Mouse (Mus musculus) layer of hippocampus, adult 8-10 months (tissue): Measurements from ENCODE around the gene Repin1. TPM values are rescaled to one million over a fixed set of nuclear protein-coding genes. Genes with fewer than 3 reads are reported as not detected.

Experiments used
- DNase-seq, 2 experiments: peaks; one replicate each; pipeline ENCODE4 v3.0.0; 2022; ENCODE audit warnings: low spot score in 2 of 2
- total RNA-seq, 4 experiments: library from RNA; stranded (reverse); gene quantifications; 2 replicates each; pipeline ENCODE4 v1.2.4; 2022

The Repin1 gene
- 10 to 100 TPM; 46.3 to 57.9 (median 53.6) TPM for total RNA-seq

DNA sequence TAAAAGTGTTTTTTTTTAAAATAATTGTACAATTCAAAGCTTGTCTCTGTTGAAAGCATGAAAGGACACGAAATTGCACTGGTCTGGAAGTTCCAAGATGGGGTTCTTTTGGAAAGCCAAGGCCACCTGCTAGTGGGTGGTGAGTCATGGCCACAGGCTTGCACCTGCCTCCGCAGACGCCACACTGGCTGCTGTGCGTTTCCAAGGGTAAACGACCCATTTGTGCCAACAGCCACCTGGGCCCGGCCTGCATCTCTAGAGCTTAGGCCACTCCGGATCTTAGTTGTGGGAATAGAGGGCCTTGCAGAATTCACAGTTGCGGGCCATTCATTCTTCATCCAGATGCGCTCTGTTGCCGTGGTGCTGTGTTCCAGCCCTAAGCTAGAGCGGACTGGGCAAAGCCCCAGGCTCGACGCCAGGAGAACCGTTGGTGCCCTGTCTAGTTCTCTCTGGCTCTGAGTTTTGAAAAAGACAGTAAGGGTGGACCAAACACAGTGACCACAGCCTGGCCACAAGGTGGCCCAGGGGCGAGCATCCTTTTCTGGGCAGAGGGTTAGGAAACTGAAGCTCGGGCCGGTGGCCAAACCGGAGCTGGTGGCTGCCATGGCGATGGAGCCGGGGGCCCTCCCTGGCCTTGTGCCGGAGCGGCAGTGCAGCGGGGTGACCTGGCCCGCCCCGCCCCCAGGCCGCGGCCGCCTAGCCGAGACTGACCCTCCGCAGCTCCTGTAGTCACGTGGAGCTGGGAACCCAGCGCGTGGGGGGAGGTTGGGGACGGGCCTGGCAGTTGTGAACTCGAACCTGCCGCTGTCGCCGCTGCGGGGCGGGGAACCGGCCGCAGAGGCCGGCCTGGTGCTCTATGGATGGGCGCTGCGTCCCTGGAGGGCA, at the start of gene Repin1, which contains the start of gene Gm44965:
Gene Repin1 (plus strand): TSS at position 726 of the 885 bp plus-strand sequence.
Gene Gm44965 (plus strand): TSS at position 784 of the 885 bp plus-strand sequence.
- peak; percentile 87 to 90 for DNase-seq

DNA sequence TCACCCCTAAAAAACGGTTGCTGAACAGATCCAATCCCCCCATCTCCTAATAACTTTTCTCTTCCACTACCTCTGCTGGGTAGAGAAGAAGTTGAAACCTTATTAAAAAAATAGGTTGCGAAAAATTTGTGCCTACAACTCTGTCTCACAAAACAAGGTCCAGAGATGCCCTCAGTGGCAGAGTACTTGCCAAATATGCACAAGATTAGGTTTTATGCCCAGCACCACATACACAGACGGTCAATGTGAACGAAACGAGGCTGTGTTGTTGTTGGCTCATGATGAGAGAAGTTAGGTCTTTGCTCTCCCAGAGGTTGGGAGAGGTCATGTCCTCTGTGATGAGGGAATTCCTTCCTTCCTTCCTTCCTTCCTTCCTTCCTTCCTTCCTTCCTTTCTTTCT, 48.4 kb upstream of the Repin1 start:
- DNase-seq: no peak

DNA sequence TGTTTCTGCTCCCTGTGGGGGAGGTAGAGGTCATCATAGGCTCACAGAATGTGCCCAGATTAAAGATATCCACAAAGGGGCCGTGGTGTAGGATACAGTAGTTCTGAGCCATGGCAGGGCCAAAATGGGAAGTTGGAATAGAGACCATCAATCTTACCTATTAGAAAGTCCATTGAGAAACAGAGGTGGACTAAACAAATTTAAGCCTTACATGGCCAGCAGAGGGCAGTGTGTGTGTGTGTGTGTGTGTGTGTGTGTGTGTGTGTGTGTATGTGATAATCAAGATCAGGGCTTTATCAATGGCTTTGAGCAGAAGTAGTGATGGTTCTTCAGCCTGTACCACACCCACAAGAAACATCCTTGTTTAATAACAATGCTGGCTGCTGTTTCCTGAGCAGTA, 47.4 kb upstream of the Repin1 start:
- no peak for DNase-seq

DNA sequence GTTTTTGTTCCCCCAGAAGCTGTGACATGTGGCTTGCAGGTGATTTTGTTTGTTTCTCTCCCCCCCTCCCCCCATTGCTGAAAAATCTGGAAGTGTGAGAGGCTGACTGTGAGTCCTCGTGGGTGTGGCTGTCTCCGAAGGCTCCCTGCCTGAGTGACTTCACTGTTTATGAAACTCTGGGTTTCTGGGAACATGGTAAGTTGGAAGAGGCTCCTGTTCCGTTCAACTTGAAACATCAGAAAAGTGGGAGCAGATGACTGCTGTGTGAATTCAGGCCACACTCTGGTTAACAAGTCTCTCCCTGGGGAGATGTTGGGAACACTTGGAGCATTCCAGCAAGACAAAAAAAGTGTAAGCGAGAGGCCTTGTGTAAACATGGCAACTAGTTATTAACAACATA, 46.8 kb upstream of the Repin1 start:
- no peak for DNase-seq

DNA sequence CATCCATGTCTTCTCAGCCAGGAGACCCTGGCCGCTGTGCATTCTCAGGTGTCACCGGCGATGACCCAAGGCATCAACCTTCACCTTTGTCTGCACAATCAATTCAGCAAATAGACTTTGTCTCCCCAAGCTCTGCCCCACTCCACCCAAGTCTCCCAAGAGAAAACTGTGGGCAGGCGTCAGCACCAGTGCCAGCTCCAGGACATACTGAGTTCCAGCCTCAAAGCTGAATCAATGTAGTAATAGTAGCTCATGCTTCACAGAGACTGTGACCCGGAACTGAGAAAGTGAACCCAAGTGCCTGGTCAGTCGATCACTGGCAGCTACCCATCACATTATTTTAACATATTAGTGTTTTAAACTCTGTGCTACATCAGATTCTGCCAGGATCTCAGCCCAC, 45.4 kb upstream of the Repin1 start:
- DNase-seq: no peak

DNA sequence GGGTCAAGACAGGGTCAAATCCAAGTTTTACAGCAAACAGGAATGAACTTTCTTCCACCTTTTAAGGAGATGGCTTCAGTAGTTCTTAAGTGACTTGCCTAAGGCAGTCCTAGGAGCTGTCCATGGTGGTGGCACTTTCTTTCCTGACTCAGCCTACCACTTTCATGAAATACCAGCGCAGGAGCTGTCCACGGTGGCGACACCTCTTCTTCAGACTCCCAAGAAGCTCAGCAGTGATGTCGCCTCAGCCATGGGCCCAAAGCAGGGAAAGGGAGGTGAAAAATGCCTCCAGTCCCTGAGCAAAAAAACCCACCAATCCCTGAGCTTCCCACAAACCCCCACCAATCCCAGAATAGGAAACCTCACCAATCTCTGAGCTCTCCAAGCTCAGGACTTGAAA, 40.8 kb upstream of the Repin1 start:
- DNase-seq: no peak

DNA sequence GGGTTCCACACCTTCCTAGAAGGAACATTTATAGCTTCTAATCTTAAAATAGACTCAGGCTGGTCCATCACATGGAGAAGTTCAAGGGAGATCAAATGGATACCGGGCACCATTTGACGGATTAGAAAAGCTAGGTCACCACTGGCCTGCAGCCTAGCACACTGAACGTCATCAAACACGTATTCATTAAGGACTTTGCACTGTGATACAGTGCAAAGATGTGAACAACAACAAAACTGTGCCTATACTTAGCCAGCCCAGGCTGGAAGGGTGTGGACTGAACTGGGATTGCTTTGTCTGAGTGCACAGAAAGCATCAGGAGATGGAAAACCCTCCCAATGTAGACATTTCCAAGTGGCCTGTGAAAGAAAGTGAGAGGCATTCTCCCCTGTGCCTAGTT, 39.9 kb upstream of the Repin1 start:
- no peak for DNase-seq

DNA sequence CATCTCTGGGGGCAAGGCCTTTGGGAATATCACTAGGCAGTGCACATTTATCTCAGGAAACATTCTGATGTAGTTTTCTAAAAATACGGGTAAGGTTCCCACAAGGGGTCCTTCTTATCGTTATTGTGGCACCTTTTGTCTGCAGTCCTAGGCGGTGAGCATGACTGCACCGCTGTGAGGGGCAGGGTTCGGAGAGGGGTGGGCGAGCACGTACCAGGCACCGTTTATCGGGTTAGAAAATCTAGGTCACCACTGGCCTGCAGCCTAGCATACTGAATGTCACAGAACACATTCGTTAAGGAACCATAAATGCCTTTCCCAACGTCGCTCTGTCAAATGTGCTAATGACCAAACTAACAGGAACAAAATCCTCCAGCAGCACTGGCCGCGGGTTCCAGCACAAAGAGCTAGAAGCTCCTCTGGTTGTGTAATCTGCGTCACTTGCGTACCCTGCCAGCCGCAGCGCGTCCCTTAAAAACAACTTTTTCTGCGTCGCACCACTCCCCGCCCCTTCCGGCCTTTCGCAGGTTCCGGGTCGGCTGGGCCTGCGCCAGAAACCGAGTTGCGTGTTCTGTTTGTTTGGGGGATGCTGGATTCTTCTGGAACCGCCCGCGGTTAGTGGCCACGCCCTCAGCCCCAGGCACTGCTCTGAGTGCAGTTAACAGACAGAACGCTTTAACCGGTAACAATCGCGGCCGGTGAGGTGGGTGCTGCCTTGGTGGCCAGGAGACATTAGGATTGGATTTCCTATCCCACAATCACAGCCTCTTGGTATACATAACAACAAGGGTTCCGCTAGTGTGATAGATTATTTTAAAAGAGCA, 39.2 kb upstream of the Repin1 start, which contains the start of gene Lrrc61:
Gene Lrrc61 (plus strand): TSS at position 517 of the 824 bp plus-strand sequence.
- DNase-seq: peak; percentile 96 to 98

DNA sequence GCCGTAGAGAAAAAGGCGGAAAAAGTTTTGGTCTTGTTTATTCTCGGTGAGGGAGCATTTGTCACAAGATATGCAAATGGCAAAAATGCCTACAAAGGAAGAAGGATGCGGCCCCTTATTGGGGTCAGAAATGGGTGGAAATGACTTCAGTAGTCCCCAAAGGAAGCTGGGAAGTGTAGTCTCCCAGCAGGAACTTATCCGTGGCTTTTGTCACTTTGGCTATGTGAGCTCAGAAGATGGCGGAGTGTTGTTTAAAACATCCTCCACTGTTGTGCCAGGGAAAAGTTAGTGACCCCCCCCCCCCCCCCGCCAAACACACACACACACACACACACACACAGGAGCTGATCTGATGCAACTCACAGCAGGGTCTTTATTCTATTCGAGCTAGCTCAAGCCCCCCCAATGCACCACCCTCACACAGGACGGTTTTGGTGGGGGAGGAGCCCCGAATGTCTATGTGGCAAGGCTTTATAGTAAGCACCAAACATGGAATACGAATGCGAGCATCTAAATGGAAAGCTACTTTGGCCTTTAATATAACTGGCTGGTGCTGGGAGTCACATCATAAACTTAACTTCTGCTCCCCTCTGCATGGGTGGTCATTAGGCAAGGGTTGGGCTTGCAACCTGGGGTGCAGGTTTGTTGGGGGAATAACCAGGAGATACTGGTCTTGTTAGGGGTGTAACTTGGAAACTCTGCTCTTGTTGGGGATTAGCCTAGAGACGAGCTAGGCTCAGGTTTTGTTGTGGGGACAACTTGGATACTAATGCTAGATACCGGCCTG, 38.4 kb upstream of the Repin1 start:
- DNase-seq: peak; percentile 65 to 78

DNA sequence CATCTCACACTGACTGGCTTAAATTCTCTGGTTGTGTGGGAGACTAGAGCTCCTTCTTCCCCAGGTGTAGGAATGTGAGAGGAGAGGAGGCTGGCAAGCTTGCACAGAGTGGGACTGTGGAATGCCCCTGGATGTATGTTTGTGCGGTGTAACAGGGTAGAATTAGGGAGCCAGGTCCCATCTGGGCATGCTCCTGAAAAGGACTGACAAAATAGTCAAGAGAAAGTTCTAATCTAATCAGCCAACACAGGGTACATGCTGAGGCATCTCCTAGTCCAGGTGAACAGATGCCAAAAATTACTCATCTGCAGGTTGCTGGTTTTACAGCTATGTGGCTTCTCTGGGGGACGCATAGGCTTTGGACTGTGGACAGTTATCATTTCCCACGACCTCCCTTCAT, 37.7 kb upstream of the Repin1 start:
- no peak for DNase-seq

DNA sequence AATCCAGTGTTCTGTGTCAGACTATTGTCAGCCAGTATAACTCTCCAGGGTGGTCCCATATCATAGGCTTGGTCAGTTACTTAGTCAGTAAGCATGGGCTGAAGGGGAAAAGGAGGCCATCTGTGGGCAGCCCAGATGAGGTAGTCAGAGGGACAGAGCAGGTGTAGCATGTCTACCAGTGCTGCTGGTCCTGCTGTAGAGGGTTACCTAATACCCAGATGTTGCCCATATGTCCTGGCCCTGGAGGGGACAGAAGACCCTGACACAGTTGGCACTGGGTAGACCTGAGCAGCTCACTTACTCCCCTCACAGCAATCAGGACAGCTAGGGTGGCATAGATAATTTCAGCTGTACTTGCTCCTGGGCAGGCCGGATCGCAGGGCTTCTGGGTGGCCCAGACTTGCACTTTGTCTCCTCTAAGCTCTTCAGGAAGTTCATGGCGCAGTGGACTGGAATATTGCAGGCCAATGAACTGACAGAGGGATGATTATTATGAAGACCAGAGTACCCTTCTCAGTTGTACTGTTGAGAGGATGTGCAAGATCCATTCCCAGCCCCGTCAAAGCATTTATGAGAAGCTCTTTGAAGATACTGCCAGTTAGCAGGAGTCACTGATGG, 27.9 kb upstream of the Repin1 start:
- no peak for DNase-seq

DNA sequence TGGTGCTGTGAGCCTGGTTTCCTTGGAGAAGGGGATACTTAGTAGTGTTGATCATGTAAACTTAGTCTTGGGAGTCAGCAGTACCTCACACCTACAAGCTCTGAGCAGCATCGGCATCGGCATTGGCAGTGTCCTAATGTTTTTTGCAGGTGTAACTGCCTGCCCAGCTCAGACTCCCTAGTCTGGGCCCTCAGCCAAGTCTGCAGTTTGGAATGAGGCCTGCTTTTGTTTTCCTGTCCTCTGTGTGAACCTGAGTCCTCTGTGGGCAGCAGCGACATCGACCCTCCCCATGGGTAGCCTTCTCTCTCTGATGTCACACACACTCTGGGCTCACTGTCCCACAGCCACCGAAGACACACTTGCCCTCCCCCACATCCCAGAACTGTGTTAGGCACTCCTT, 27.4 kb upstream of the Repin1 start:
- no peak for DNase-seq

DNA sequence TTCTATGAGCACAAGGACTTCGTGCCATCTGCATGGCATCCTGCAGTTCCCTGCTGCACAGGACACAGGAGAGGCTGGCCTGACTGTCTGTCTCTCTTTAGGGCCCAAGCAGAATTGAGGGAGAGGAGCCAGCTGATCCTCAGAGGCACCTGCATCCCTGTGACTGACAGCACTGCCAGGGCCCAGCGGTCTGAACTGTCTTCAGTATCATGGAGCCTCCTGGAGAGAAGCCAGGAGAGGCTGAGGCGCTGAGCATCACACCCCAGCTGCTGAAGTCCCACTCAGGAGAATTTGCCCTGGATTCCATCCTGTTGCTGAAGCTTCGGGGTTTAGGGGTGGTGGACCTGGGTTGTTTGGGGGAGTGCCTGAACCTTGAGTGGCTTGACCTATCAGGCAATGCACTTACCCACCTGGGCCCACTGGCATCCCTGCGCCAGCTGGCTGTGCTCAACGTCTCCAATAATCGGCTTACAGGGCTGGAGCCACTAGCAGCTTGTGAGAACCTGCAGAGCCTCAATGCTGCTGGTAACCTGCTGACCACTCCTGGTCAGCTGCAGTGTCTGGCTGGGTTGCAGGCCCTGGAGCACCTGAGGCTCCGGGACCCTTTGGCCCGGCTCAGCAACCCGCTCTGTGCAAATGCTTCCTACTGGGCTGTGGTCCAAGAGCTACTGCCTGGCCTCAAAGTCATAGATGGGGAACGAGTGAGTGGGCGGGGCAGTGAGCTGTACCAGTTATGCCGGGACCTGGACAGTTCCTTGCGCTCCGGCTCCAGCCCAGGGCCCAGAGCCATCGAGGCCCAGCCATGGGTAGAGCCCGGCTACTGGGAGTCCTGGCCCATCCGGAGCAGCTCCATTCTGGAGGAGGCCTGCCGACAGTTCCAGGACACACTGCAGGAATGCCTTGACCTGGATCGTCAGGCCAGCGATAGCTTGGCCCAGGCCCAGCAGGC, 25.4 kb upstream of the Repin1 start:
- no peak for DNase-seq

DNA sequence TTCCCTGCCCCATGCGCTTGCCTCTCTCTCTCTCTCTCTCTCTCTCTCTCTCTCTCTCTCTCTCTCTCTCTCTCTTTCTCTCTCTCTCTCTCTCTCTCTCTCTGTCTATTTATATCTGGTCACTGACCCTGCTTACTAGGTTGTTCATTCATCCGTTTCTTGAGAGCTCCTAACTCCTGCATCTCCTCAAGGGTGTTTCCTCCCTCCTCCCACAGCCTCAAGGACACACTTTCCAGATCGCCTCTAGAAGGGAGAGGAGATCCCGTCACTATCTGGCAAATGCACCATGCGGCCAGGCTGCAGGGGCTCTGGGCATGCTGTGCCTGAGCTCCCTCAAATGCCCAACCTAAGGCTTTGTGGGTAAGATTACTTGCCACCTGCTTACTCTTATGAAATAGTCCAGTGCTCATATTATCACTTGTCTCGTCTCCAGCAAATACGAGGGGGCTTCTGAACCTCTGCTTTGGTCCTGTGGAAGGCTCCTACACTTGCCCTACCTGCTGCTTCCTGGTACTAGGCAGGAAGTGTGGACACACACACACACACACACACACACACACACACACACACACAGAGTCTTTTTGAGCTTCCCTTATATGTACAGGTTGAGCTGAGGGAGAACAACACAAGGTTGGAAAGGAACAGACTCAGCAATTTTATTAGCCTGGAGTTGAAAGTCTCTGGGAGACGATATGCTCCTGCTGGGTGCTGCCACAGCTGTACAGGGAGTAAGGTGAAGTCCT, 24.4 kb upstream of the Repin1 start:
- no peak for DNase-seq

DNA sequence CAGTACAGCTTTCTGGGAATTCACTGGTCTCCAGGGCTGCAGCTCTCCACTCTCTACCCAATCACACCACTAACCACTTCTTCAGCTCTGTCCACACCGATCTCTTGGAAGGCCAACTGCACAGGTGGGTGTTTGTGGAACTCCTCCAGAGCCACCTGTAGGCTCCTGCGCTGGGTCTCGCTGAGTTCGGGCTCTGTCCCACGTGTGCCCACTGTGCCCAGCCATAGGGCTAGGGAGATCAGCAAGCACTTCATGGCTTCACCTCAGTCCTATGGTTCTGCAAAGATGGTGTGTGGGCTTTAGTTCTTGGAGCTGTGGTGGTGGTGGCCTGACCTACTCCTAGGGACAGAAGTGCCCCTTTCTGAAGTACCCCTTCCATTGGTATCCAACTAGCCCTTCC, 21.7 kb upstream of the Repin1 start:
- DNase-seq: no peak

DNA sequence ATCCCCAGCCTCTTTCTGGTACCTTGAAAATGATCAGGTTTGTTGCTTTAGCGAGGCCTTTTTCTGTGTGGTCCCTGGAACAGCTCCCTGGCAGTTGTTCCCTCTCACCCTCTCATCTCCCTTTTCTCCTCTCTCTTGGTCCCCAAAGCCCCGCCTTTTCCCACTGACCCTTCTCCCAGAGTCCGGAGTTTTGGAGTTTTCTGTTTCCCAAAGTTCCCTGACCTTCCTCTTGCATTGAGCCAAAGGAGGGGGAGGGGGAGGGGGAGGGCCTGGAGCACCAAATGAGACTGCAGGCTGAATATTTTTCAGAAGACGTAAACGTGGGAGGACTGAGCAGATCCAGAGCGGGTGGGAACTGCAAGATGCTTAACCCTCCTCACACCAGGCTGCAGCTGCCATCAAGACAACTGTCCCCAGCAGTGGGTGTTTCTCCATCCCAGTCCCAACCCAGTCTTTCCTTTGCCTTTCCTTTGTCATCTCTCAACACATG, 21.1 kb upstream of the Repin1 start, which contains the start of gene Rarres2:
Gene Rarres2 (minus strand): TSS at position 218 of the 490 bp plus-strand sequence.
- DNase-seq: no peak

DNA sequence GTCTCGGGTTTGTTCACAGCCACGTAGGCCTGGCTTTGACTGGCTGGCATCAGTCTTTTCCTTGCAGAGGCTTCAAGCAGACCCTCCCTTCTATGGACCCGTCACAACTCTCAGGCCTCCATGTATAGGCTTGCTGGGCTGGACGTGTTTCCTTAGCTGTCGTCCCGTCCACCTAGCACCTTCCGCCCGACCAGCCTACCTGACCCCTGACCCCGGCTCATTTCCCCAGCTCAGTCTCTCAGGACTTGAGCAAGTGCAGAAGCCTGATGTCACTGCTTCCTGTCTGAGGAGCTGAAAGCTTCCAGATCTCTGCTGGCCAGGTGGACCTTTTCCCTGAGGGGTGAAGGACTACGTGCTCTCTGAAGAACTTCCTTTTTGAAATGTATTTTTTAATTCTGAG, 20.4 kb upstream of the Repin1 start:
- DNase-seq: no peak

DNA sequence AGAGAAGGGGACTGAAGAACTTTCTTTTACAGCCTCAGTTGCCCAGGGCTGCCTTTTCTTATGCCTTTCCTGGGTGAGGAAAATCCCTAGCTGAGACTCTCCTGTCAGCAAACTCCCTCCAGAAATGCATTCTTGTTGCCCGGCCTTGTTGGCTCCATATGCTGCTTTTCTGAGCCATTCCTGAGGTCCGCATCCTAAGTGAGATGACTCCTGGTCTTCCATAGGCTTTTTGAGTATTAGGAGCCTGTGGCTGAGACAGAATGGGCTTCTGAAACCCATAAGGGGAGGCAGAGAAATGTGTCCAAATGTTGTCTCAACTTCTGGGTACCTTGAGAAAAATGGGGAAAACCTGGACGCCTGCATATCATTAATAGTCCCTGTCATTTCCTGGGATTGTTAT, 19.7 kb upstream of the Repin1 start:
- no peak for DNase-seq

DNA sequence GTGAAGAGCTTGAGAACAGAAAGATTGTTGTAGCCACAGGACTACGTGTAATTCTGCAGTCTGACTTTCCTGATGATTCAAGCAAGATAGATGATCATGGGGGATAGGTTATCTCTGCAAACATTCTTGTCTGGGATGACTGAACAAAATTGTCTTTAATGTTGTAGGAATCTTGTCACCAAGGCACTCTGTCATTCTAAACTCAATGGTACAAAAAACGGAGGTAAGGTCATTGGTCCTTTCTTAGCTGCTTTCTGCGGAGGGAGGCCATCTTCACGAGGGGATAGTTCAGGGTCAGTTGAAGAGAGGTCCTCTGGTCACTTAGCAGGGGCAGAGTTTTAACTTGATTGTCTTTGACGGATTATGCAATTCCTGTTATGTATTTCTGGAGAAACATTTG, 14.9 kb upstream of the Repin1 start:
- DNase-seq: no peak
